Mouse (Mus musculus): ENCODE data around the gene Ufsp1.

GRCm38 (mm10) chr5:137263897-137264720 lies 30.3 kb upstream of the Ufsp1 start:
- TF ChIP-seq CTCF (IDR thresholded peaks at IDR 0.05; ENCODE audit: borderline replicate concordance, insufficient read depth, low read length) (no peak), POLR2A (IDR thresholded peaks at IDR 0.05; ENCODE audit: low read depth, low read length) (no peak)

Measured in embryonic fibroblast, embryonic 13.5 days (primary cell).